Mouse (Mus musculus) midbrain, embryonic 15.5 days (tissue): ENCODE data around the gene Ash1l. TPM values are rescaled to one million over a fixed set of nuclear protein-coding genes. Genes with fewer than 3 reads are reported as not detected.

ENCODE experiments used
- ATAC-seq: fragments of 200-750 bp; cut with Nextera tagmentation; replicated peaks from 2 replicates; pipeline ENCODE4 v1.8.0; 2017; ENCODE audit warnings: moderate TSS enrichment
- H3K27ac ChIP-seq: fragments of 300-500 bp; sonication (generic); 2 replicates; pipeline ENCODE4 v1.5.1; 2015; ENCODE audit warnings: mild to moderate bottlenecking, inconsistent platforms
- H3K27me3 ChIP-seq: fragments of 300-500 bp; sonication (generic); replicated peaks from 2 replicates; pipeline ENCODE4 v1.6.1; 2015; ENCODE audit warnings: inconsistent platforms
- H3K36me3 ChIP-seq: fragments of 300-500 bp; sonication (generic); replicated peaks from 2 replicates; pipeline ENCODE4 v1.6.1; 2015; ENCODE audit warnings: inconsistent platforms
- H3K4me1 ChIP-seq: fragments of 300-500 bp; sonication (generic); 2 replicates; pipeline ENCODE4 v1.6.1; 2015; ENCODE audit warnings: inconsistent platforms
- H3K4me2 ChIP-seq: fragments of 300-500 bp; sonication (generic); 2 replicates; pipeline ENCODE4 v1.6.1; 2015; ENCODE audit warnings: inconsistent platforms, mild to moderate bottlenecking, moderate library complexity
- H3K4me3 ChIP-seq: fragments of 300-500 bp; sonication (generic); 2 replicates; pipeline ENCODE4 v1.5.1; 2015; ENCODE audit warnings: mild to moderate bottlenecking, inconsistent platforms
- H3K9ac ChIP-seq: fragments of 300-500 bp; sonication (generic); 2 replicates; pipeline ENCODE4 v1.6.1; 2015; ENCODE audit warnings: mild to moderate bottlenecking, inconsistent platforms
- H3K9me3 ChIP-seq: fragments of 300-500 bp; sonication (generic); 2 replicates; pipeline ENCODE4 v1.6.1; 2016; ENCODE audit warnings: inconsistent platforms
- WGBS: fragments of 180-500 bp; shearing (Covaris S2); methylation state at CpG from one replicate; pipeline ENCODE4 v1.1.7; 2015; ENCODE audit warnings: mixed read lengths; 5-methylcytosine and 5-hydroxymethylcytosine counted together
- polyA plus RNA-seq: library from polyadenylated mRNA; unstranded; fragments of >200 nt; fragmentation: Nextera tagmentation; extraction: Ambion mirVana; gene quantifications from 2 replicates; pipeline ENCODE4 v1.2.1, GENCODE M21; 2015

The Ash1l gene
- polyA plus RNA-seq, 1 experiment from 2014 or later = 22.0 TPM

GRCm38 (mm10) chr3:89084654-89085190 lies 134.3 kb downstream of the Ash1l start:
- Histone ChIP-seq H3K9me3 (no peaks in the 10 kb centered on the region), H3K4me1 (peaks cover 17% of the 10 kb centered on the region), H3K27me3 (0 out of 2 replicates have a peak, but pooled peaks cover 2% of the 10 kb centered on the region), H3K4me2 (no peak overlapping the region), H3K36me3 (peaks cover 41% of the 10 kb centered on the region), H3K9ac (no peak overlapping the region), H3K27ac (no peak overlapping the region), H3K4me3 (no peak overlapping the region)
- WGBS = 84% methylated on average over 12 of the region's 12 CpGs
- no peak for ATAC-seq

DNA sequence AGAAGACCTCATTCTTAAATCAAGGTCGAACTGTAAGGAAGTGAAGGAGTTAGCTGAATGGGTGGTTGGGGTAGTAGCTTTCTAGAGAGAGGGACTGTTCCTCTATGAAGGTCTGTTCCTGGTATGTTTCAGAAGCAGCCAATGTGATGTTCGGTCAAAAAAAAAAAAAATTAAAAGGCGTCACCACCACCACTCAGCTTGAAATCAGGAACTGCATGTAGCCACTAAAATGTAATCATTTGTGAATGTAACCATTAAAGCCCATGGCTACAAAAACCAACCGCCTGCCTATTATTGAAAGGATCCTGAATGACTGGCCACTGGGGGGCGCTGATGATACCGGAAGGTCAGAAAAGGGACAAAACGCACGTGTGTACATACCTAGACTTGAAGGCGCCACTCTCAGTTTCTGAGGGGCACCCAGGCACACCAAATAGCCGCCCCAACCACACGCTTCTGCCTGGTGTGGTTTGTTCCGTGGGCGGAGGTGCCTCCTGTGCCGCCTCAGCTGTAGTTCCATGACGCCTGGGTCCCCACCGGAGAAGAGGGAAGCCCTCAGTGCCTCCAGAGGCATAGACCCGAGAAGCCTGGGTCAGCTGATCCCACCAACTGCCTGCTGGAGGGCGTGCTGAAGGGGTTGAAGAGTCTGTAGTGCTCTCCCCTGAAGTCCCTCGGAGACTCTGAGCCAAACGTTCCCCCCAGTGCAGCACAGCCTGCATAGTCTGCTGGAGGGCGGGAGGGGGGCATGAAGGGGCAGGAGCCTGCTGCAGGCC lies 137.1 kb downstream of the Ash1l start:
- Histone ChIP-seq H3K27ac (no peak overlapping the region), H3K36me3 (peaks cover 37% of the 10 kb centered on the region), H3K27me3 (0 out of 2 replicates have a peak, but pooled peaks cover 2% of the 10 kb centered on the region), H3K4me3 (no peak overlapping the region), H3K9me3 (no peaks in the 10 kb centered on the region), H3K4me2 (0 out of 2 replicates have a peak overlapping the region, but pooled peaks have one; percentile 16), H3K9ac (no peak overlapping the region), H3K4me1 (peaks cover 33% of the 10 kb centered on the region)
- WGBS = 32% methylated on average over 21 of the region's 21 CpGs
- no peak for ATAC-seq

GRCm38 (mm10) chr3:89088974-89089373 lies 138.6 kb downstream of the Ash1l start:
- H3K27me3 ChIP-seq = 0 out of 2 replicates have a peak, but pooled peaks cover 2% of the 10 kb centered on the region
- no peaks in the 10 kb centered on the region for H3K9me3 ChIP-seq
- peaks cover 38% of the 10 kb centered on the region for H3K4me1 ChIP-seq
- no peak for ATAC-seq
- peak overlapping the region; percentile 92 for H3K4me2 ChIP-seq
- peaks cover 34% of the 10 kb centered on the region for H3K36me3 ChIP-seq
- H3K27ac ChIP-seq = no peak overlapping the region
- H3K9ac ChIP-seq = no peak overlapping the region
- H3K4me3 ChIP-seq = peak overlapping the region; percentile 56; the same call in 1 of the 2 replicates
- WGBS = 71% methylated on average over 14 of the region's 14 CpGs

GRCm38 (mm10) chr3:89089882-89090591 lies 139.6 kb downstream of the Ash1l start:
- Histone ChIP-seq H3K4me1 (peaks cover 38% of the 10 kb centered on the region), H3K4me2 (peak overlapping the region; percentile 92), H3K27me3 (0 out of 2 replicates have a peak, but pooled peaks cover 2% of the 10 kb centered on the region), H3K36me3 (peaks cover 28% of the 10 kb centered on the region), H3K27ac (peak overlapping the region; percentile 86), H3K4me3 (peak overlapping the region; percentile 56), H3K9me3 (no peaks in the 10 kb centered on the region), H3K9ac (peak overlapping the region; percentile 75)
- under 1% methylated on average over 40 of the region's 40 CpGs for WGBS
- peak; percentile 69 for ATAC-seq

DNA sequence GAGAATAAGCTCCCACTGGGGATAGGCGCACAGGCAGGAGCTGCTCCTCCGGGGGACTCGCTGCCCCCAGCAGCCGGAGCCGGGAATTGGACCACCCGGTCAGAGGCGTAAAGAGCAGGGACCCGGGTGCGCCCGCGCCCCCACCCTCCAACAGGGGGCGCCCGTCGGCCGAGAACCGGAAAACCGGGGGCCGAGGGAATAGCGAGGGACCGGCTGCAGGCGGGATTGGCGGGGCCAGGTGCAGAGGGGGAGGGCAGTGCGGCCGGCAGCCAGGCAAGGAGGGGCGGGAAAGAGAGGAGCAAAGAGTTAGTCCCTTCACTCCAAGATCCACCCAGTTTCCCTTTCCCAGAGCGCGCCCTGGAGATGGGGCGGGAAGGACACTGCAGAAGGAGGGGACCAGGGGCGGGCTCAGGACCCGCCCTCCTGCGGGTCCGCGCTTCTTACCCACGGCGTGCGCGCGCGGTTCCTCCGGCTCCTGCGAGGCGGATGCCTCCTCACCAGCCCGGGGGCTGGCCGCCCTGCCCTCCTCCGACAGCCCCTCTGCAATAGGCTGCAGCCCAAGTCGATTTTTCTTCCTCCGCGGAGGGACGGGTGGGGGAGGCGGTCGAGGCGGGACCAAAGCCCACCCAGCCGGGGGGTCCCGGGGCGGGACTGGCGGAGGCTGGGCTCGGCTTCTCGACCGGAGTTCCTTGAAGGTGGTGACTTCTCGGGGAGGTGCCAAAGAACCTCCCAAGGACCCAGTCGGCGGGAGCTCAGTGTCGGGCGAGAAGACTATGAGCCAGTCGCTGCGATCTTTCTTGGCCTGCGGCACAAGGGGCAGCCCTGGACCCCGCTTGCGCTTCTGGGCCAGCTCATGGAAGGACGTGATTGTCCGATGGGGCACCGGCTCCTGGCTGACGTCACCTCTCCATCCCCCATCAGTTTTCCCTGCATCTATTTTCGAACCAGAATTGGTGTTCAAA lies 140.6 kb downstream of the Ash1l start:
- peak; percentile 28 for ATAC-seq
- under 1% methylated on average over 70 of the region's 74 CpGs for WGBS
- Histone ChIP-seq H3K4me1 (peaks cover 38% of the 10 kb centered on the region), H3K9me3 (no peaks in the 10 kb centered on the region), H3K36me3 (peaks cover 25% of the 10 kb centered on the region), H3K4me2 (peak overlapping the region; percentile 92), H3K9ac (peak overlapping the region; percentile 75), H3K27me3 (0 out of 2 replicates have a peak, but pooled peaks cover 2% of the 10 kb centered on the region), H3K4me3 (peak overlapping the region; percentile 56), H3K27ac (peak overlapping the region; percentile 86)

DNA sequence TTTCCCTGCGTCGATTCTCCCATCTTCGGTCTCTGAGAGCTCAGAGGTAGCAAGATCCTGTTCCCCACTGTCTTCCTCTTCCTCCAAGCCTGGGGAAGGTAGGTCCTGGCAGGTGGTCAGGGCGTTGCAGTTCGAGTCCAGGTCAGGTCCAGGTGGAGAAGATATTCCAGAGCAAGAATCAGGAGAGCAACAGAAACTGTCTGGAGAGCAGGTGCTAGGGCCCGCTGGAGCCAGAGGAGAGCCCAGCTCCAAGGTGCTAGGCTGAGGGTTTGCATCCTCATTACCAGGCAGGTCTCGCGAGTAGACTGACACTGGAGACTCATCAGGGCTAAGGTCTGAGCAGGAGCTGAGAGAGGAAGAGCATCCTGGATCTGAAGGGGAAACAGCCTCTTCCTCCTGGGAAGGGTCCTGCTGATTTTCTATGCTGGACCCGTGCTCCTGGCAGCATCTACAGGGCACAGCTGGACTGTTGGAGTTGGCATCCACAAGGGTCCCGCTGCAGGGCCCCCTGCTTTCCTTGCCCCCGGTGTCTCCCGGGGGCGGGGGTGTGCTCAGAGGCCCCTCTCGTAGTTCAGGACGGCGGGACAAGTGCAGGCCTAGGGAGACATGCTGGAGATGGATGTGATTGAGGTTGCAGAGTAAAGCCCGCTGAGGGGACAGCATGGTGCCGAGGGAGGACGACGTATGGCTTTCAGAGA lies 141.5 kb downstream of the Ash1l start:
- peak overlapping the region; percentile 75 for H3K9ac ChIP-seq
- H3K36me3 ChIP-seq = peaks cover 26% of the 10 kb centered on the region
- H3K4me3 ChIP-seq = peak overlapping the region; percentile 56
- ATAC-seq = no peak
- peaks cover 38% of the 10 kb centered on the region for H3K4me1 ChIP-seq
- 0 out of 2 replicates have a peak, but pooled peaks cover 2% of the 10 kb centered on the region for H3K27me3 ChIP-seq
- peak overlapping the region; percentile 92 for H3K4me2 ChIP-seq
- 6% methylated on average over 20 of the region's 20 CpGs for WGBS
- H3K27ac ChIP-seq = peak overlapping the region; percentile 86
- no peaks in the 10 kb centered on the region for H3K9me3 ChIP-seq

DNA sequence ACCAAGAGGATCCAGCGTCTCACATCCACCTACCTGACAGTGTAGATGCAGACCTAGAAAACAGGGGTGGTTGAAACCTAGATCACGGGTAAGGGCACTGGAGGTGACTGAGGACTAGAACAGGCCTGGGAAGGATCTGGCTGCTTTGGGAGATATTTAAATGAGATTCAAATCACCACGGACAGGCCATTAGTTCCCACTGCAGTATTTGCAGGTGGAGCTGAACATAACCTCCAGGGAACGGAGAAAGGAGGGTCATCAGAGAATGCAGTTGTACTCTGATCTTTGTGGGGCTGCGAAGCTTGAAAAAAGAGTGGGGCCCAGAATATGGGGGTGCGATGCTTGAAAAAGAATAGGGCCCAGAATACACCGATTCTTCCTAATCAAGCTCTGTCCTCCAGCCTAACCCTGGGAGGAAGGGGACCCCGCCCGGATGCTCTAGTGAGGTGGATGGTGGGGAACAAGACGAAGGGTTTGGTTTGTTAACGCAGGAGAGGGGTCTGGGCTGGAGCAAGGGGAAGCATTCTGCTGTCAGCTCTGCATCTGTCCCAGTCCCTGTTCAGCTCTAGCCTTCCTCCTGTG lies 142.2 kb downstream of the Ash1l start:
- Histone ChIP-seq H3K36me3 (peaks cover 28% of the 10 kb centered on the region), H3K4me2 (peak overlapping the region; percentile 92), H3K4me1 (peaks cover 37% of the 10 kb centered on the region), H3K27me3 (0 out of 2 replicates have a peak, but pooled peaks cover 2% of the 10 kb centered on the region), H3K4me3 (peak overlapping the region; percentile 56), H3K27ac (peak overlapping the region; percentile 86), H3K9me3 (no peaks in the 10 kb centered on the region), H3K9ac (peak overlapping the region; percentile 75)
- peak; percentile 32 for ATAC-seq
- WGBS = 15% methylated on average over 11 of the region's 11 CpGs

GRCm38 (mm10) chr3:89093175-89093574 lies 142.8 kb downstream of the Ash1l start, which contains the start of gene Rusc1:
Gene Rusc1 (minus strand): TSS chr3:89093311.
- under 1% methylated on average over 18 of the region's 18 CpGs for WGBS
- peak; percentile 88 for ATAC-seq
- 0 out of 2 replicates have a peak, but pooled peaks cover 2% of the 10 kb centered on the region for H3K27me3 ChIP-seq

GRCm38 (mm10) chr3:89094021-89094420 lies 143.6 kb downstream of the Ash1l start:
- Histone ChIP-seq H3K4me3 (no peak overlapping the region), H3K36me3 (peaks cover 22% of the 10 kb centered on the region), H3K27me3 (no peaks in the 10 kb centered on the region), H3K9me3 (no peaks in the 10 kb centered on the region), H3K4me2 (no peak overlapping the region), H3K9ac (no peak overlapping the region), H3K27ac (peak overlapping the region; percentile 86; the same call in 1 of the 2 replicates), H3K4me1 (peaks cover 34% of the 10 kb centered on the region)
- 84% methylated on average over 10 of the region's 10 CpGs for WGBS
- no peak for ATAC-seq

More at GRCm38 (mm10) chr3:89093175-89093574, 142.8 kb downstream of the Ash1l start, which contains the start of gene Rusc1:
- H3K9me3 ChIP-seq = no peaks in the 10 kb centered on the region
- H3K4me1 ChIP-seq = peaks cover 33% of the 10 kb centered on the region
- peak within 1 kb of the TSS; percentile 86 for H3K27ac ChIP-seq
- peaks cover 25% of the 10 kb centered on the region for H3K36me3 ChIP-seq
- H3K9ac ChIP-seq = peak within 1 kb of the TSS; percentile 75
- H3K4me3 ChIP-seq = peak within 1 kb of the TSS; percentile 56
- H3K4me2 ChIP-seq = peak within 1 kb of the TSS; percentile 92

GRCm38 (mm10) chr3:89100811-89101210 lies 150.4 kb downstream of the Ash1l start, which contains the start of gene Gm43738:
Gene Gm43738 (minus strand): TSS chr3:89101099.
- H3K4me1 ChIP-seq = peaks cover 35% of the 10 kb centered on the region
- peak within 1 kb of the TSS; percentile 49 for H3K9ac ChIP-seq
- H3K36me3 ChIP-seq = peaks cover 21% of the 10 kb centered on the region
- H3K27me3 ChIP-seq = no peaks in the 10 kb centered on the region
- no peak for ATAC-seq
- H3K9me3 ChIP-seq = no peaks in the 10 kb centered on the region
- H3K4me3 ChIP-seq = peak within 1 kb of the TSS; percentile 69
- peak within 1 kb of the TSS; percentile 80 for H3K4me2 ChIP-seq
- WGBS = 42% methylated on average over 7 of the region's 7 CpGs
- peak within 1 kb of the TSS; percentile 84 for H3K27ac ChIP-seq
